Mouse (Mus musculus): ENCODE measurements around the gene Mrpl20.
"Not testable (repeated sequence)": the region's sequence is repeated elsewhere in the genome, so short reads cannot be mapped to it uniquely, and the experiment has no call there.

Gene Mrpl20

GRCm38 (mm10) chr4:155784081-155784701, 18.5 kb upstream of the Mrpl20 start:
- peak; percentile 79 to 80 for DNase-seq

GRCm38 (mm10) chr4:155785246-155785645, 17.4 kb upstream of the Mrpl20 start:
- DNase-seq = no peak

GRCm38 (mm10) chr4:155785819-155786218, 16.9 kb upstream of the Mrpl20 start, which contains the start of gene Tmem88b:
Gene Tmem88b, minus strand, starts transcription at chr4:155785874.
- DNase-seq = no peak

GRCm38 (mm10) chr4:155788300-155788699, 14.4 kb upstream of the Mrpl20 start:
- no peak for DNase-seq

- DNase-seq = not testable (repeated sequence)
Observed at GRCm38 (mm10) chr4:155788833-155789232, 13.8 kb upstream of the Mrpl20 start.

- no peak for DNase-seq
Observed at GRCm38 (mm10) chr4:155790021-155790489, 12.6 kb upstream of the Mrpl20 start, which contains the start of gene Ankrd65. Gene Ankrd65, plus strand, starts transcription at chr4:155790439.

GRCm38 (mm10) chr4:155790650-155791161, 12.0 kb upstream of the Mrpl20 start:
- no peak for DNase-seq

GRCm38 (mm10) chr4:155791240-155791933, 11.3 kb upstream of the Mrpl20 start:
- DNase-seq = no peak

- DNase-seq = no peak
Observed at GRCm38 (mm10) chr4:155793730-155794129, 8.9 kb upstream of the Mrpl20 start.

- no peak for DNase-seq
Observed at GRCm38 (mm10) chr4:155802075-155802474, 603 bp upstream of the Mrpl20 start.

- DNase-seq = peak; percentile 96 to 99
Observed at GRCm38 (mm10) chr4:155803340-155804041, 813 bp downstream of the Mrpl20 start.

- no peak for DNase-seq
Observed at GRCm38 (mm10) chr4:155807841-155808240, 5.2 kb downstream of the Mrpl20 start.

- DNase-seq = peak; percentile 87 to 93
Observed at GRCm38 (mm10) chr4:155811929-155812664, 9.4 kb downstream of the Mrpl20 start, which contains the start of gene Ccnl2. Gene Ccnl2, plus strand, starts transcription at chr4:155812489.

- no peak for DNase-seq
Observed at GRCm38 (mm10) chr4:155812665-155813181, 10.0 kb downstream of the Mrpl20 start.

- DNase-seq = no peak
Observed at GRCm38 (mm10) chr4:155817533-155817932, 14.9 kb downstream of the Mrpl20 start.

GRCm38 (mm10) chr4:155821025-155821424, 18.3 kb downstream of the Mrpl20 start:
- no peak for DNase-seq

- DNase-seq = no peak
Observed at GRCm38 (mm10) chr4:155823443-155823842, 20.8 kb downstream of the Mrpl20 start.

GRCm38 (mm10) chr4:155829866-155830265, 27.2 kb downstream of the Mrpl20 start:
- DNase-seq = no peak

- DNase-seq = no peak
Observed at GRCm38 (mm10) chr4:155830596-155830995, 27.9 kb downstream of the Mrpl20 start.

GRCm38 (mm10) chr4:155831205-155831766, 28.6 kb downstream of the Mrpl20 start, which contains the start of gene Aurkaip1:
Gene Aurkaip1, plus strand, starts transcription at chr4:155831272.
- DNase-seq = peak; percentile 95 to 96

- no peak for DNase-seq
Observed at GRCm38 (mm10) chr4:155831831-155832230, 29.2 kb downstream of the Mrpl20 start.

- DNase-seq = no peak
Observed at GRCm38 (mm10) chr4:155832321-155832720, 29.6 kb downstream of the Mrpl20 start.
